Mouse (Mus musculus) limb, embryonic 11.5 days (tissue): ENCODE measurements around the gene Sardh. TPM values are rescaled to one million over a fixed set of nuclear protein-coding genes. Genes with fewer than 3 reads are reported as not detected.

Source experiments
- ATAC-seq: fragments of 200-750 bp; cut with Nextera tagmentation; 2 replicates; pipeline ENCODE4 v1.8.0; 2017; ENCODE audit warnings: low read depth; ENCODE audit not compliant: insufficient number of reproducible peaks, low FRiP score, low TSS enrichment
- DNase-seq: peaks from one replicate; pipeline ENCODE4 v3.0.0-alpha.2; 2015; ENCODE audit warnings: low spot score
- H3K27ac ChIP-seq: fragments of 300-500 bp; sonication (generic); replicated peaks from 2 replicates; pipeline ENCODE4 v1.5.1; 2014; ENCODE audit warnings: low read depth, mild to moderate bottlenecking, low read length
- H3K27me3 ChIP-seq: fragments of 300-500 bp; sonication (generic); 2 replicates; pipeline ENCODE4 v1.6.1; 2014; ENCODE audit warnings: mild to moderate bottlenecking, low read length, mixed read lengths; ENCODE audit not compliant: control insufficient read depth, insufficient read depth
- H3K36me3 ChIP-seq: fragments of 300-500 bp; sonication (generic); 2 replicates; pipeline ENCODE4 v1.6.1; 2014; ENCODE audit warnings: mild to moderate bottlenecking, low read length, moderate library complexity, mixed read lengths; ENCODE audit not compliant: control insufficient read depth, insufficient read depth
- H3K4me1 ChIP-seq: fragments of 300-500 bp; sonication (generic); 2 replicates; pipeline ENCODE4 v1.6.1; 2014; ENCODE audit warnings: low read length, mixed read lengths; ENCODE audit not compliant: control insufficient read depth, insufficient read depth
- H3K4me2 ChIP-seq: fragments of 300-500 bp; sonication (generic); 2 replicates; pipeline ENCODE4 v1.6.1; 2014; ENCODE audit warnings: low read depth, mild to moderate bottlenecking, moderate library complexity; ENCODE audit not compliant: severe bottlenecking
- H3K4me3 ChIP-seq: fragments of 300-500 bp; sonication (generic); 2 replicates; pipeline ENCODE4 v1.5.1; 2014; ENCODE audit warnings: low read depth, low read length
- H3K9ac ChIP-seq: fragments of 300-500 bp; sonication (generic); 2 replicates; pipeline ENCODE4 v1.6.1; 2014; ENCODE audit warnings: mild to moderate bottlenecking, low read length
- H3K9me3 ChIP-seq: fragments of 300-500 bp; sonication (generic); 2 replicates; pipeline ENCODE4 v1.6.1; 2016; ENCODE audit warnings: low read length; ENCODE audit not compliant: control insufficient read depth
- WGBS: fragments of 180-500 bp; shearing (Covaris S2); extraction: QIAGEN DNeasy Blood & Tissue Kit; methylation state at CpG from one replicate; pipeline ENCODE4 v1.1.7; 2014; 5-methylcytosine and 5-hydroxymethylcytosine counted together
- polyA plus RNA-seq: library from polyadenylated mRNA; unstranded; fragments of >200 nt; fragmentation: Nextera tagmentation; extraction: Ambion mirVana; gene quantifications from 2 replicates; pipeline ENCODE4 v1.2.1, GENCODE M21; 2014

The Sardh gene
- polyA plus RNA-seq, 1 experiment from 2014 or later, result 3.5 TPM

GRCm38 (mm10) chr2:27205666-27206065 is 42.5 kb downstream of the Sardh start:
- H3K4me3 ChIP-seq, result no peak overlapping the region
- no peaks in the 10 kb centered on the region for H3K27me3 ChIP-seq
- ATAC-seq, result no peak
- H3K36me3 ChIP-seq, result no peaks in the 10 kb centered on the region
- no peaks in the 10 kb centered on the region for H3K9me3 ChIP-seq
- peaks cover 31% of the 10 kb centered on the region for H3K4me1 ChIP-seq
- WGBS, result 68% methylated on average over 10 of the region's 10 CpGs
- no peak overlapping the region for H3K9ac ChIP-seq
- no peak overlapping the region for H3K27ac ChIP-seq
- DNase-seq, result no peak
- H3K4me2 ChIP-seq, result no peak overlapping the region

- no peak overlapping the region for H3K4me3 ChIP-seq
- ATAC-seq (no peak), DNase-seq (no peak)
- no peak overlapping the region for H3K27ac ChIP-seq
- H3K27me3 ChIP-seq, result no peaks in the 10 kb centered on the region
- no peaks in the 10 kb centered on the region for H3K9me3 ChIP-seq
- no peaks in the 10 kb centered on the region for H3K36me3 ChIP-seq
- no peak overlapping the region for H3K4me2 ChIP-seq
- H3K9ac ChIP-seq, result no peak overlapping the region
- WGBS, result 63% methylated on average over 1 of the region's 1 CpGs
- peaks cover 7% of the 10 kb centered on the region; the same call in 1 of the 2 replicates for H3K4me1 ChIP-seq
Observed at GRCm38 (mm10) chr2:27200586-27200985, 47.6 kb downstream of the Sardh start.

- ATAC-seq (no peak), DNase-seq (no peak)
- Histone ChIP-seq H3K9me3 (no peaks in the 10 kb centered on the region), H3K4me1 (0 out of 2 replicates have a peak, but pooled peaks cover 6% of the 10 kb centered on the region), H3K4me3 (no peak overlapping the region), H3K27ac (no peak overlapping the region), H3K36me3 (no peaks in the 10 kb centered on the region), H3K9ac (no peak overlapping the region), H3K27me3 (no peaks in the 10 kb centered on the region), H3K4me2 (no peak overlapping the region)
- WGBS, result 46% methylated on average over 5 of the region's 5 CpGs
Observed at GRCm38 (mm10) chr2:27198551-27199246, 49.4 kb downstream of the Sardh start.

- 33% methylated on average over 4 of the region's 4 CpGs for WGBS
- Histone ChIP-seq H3K36me3 (no peaks in the 10 kb centered on the region), H3K27me3 (no peaks in the 10 kb centered on the region), H3K9ac (no peak overlapping the region), H3K4me1 (peaks cover 7% of the 10 kb centered on the region; the same call in 1 of the 2 replicates), H3K4me2 (no peak overlapping the region), H3K9me3 (no peaks in the 10 kb centered on the region), H3K27ac (no peak overlapping the region), H3K4me3 (no peak overlapping the region)
- DNase-seq (peak; percentile 51), ATAC-seq (peak; percentile 84)
Observed at GRCm38 (mm10) chr2:27189994-27190393, 58.1 kb downstream of the Sardh start.

DNA sequence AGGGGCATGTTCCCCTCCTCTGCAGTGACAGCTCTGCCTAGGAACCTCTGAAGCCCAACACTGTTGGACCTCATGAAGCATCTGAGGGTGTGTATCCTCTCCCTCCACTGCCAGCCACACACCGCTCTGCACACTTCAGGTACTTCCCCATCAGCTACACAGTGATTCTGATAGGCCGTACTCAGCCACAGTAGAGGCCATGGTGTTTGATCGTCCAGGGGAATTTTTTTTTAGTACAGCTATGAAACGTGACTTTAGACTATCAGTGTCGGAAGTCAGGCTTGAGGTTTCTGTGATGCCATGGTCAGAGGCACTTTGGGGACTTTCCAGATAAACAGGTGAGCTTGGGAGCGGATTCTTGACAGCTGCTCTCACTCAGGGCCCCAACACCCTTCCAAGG is 60.6 kb downstream of the Sardh start:
- Histone ChIP-seq H3K9me3 (no peaks in the 10 kb centered on the region), H3K9ac (no peak overlapping the region), H3K4me3 (no peak overlapping the region), H3K36me3 (no peaks in the 10 kb centered on the region), H3K27me3 (no peaks in the 10 kb centered on the region), H3K4me2 (no peak overlapping the region), H3K4me1 (peaks cover 16% of the 10 kb centered on the region), H3K27ac (no peak overlapping the region)
- DNase-seq (no peak), ATAC-seq (no peak)
- WGBS, result 88% methylated on average over 6 of the region's 6 CpGs

GRCm38 (mm10) chr2:27183734-27184133 is 64.4 kb downstream of the Sardh start:
- Histone ChIP-seq H3K9me3 (no peaks in the 10 kb centered on the region), H3K36me3 (no peaks in the 10 kb centered on the region), H3K27ac (no peak overlapping the region), H3K4me1 (peaks cover 10% of the 10 kb centered on the region), H3K27me3 (no peaks in the 10 kb centered on the region), H3K4me2 (no peak overlapping the region; the same call in 1 of the 2 replicates), H3K9ac (no peak overlapping the region), H3K4me3 (no peak overlapping the region)
- no peak for ATAC-seq
- peak; percentile 58 for DNase-seq
- 28% methylated on average over 12 of the region's 12 CpGs for WGBS

DNA sequence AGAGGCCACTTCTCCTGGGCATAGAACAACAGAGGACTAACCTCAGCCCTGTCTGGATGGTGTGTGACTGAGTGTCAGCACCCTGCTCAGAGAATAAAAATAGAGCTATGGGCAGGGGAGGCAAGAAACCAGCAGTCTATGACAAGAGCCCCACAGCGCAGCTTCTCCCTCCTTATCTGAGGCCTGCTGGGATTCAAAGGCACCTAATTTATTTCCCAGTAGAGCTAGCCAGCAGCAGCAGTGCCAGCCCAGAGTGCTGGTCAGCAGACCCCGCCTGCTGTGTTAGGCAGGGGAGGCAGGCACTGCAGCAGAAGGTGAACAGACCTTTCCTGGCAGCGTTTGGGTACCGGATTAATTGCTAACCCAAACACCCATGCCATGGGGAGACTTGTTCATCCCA is 66.2 kb downstream of the Sardh start:
- no peak for DNase-seq
- Histone ChIP-seq H3K36me3 (no peaks in the 10 kb centered on the region), H3K4me2 (no peak overlapping the region), H3K27me3 (no peaks in the 10 kb centered on the region), H3K4me3 (no peak overlapping the region), H3K4me1 (peaks cover 10% of the 10 kb centered on the region), H3K9ac (no peak overlapping the region), H3K9me3 (no peaks in the 10 kb centered on the region), H3K27ac (no peak overlapping the region)
- no peak for ATAC-seq
- WGBS, result 40% methylated on average over 4 of the region's 4 CpGs

DNA sequence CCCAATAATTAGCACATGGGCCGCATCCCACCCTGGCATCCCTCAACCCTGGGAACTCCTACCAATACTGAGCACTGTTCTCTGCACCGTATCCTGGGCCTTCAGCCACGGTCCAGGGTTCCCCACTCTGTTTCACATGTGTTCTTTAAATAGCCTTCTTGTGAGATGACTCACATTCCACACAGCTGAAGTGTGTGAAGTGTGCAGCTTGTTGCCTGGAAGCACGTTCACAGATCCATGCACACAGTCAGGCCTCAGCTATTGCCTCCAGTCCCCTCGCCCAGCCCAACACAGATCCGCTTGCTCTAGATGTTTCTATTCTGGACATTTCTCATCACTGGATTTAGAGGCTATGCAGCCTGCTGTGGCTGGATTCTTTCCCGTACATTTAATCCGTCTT is 69.0 kb downstream of the Sardh start:
- H3K4me2 ChIP-seq, result no peak overlapping the region
- H3K36me3 ChIP-seq, result no peaks in the 10 kb centered on the region
- WGBS, result 81% methylated on average over 8 of the region's 8 CpGs
- DNase-seq (no peak), ATAC-seq (no peak)
- H3K9ac ChIP-seq, result no peak overlapping the region
- H3K27me3 ChIP-seq, result no peaks in the 10 kb centered on the region
- H3K4me1 ChIP-seq, result peaks cover 10% of the 10 kb centered on the region
- no peaks in the 10 kb centered on the region for H3K9me3 ChIP-seq
- H3K4me3 ChIP-seq, result no peak overlapping the region
- H3K27ac ChIP-seq, result no peak overlapping the region
